Mouse (Mus musculus): ENCODE results near the gene Mrpl48. TPM values are rescaled to one million over a fixed set of nuclear protein-coding genes. Genes with fewer than 3 reads are reported as not detected.

Gene Mrpl48
- polyA plus RNA-seq, 1 experiment from 2014 or later, result 89.5 TPM

DNA sequence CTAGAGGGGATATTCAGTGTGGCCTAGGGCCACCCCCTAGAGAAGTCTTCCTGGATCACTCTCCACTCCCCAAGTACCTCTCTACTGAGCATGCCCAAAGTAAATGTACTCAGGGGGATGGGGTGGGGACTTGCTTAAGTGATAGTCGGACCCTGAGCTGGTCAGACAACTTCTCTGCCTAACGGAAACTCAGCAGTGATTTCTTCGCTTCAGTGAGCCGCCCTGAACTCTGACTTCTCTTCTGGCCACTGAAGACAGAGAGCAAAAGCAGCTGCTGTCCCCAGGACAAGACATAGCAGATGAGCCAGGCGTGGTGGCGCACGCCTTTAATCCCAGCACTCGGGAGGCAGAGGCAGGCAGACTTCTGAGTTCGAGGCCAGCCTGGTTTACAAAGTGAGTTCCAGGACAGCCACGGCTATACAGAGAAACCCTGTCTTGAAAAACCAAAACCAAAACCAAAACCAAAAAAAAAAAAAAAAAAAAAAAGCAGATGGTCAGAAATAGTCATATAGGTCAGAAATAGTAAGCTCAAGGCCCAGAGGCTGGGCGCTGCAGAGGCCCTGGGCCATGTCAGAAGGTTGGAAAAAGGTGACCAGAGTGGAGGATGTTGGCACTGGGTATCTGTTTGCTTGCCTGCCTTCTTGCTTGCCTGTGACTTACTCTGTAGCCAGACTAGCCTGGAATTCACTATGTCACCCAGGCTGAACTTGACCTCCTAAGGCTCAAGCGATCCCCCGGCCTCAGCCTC, 103.2 kb downstream of the Mrpl48 start:
- no peak overlapping the region for H3K4me2 ChIP-seq (replicated peaks)
- H3K27ac ChIP-seq, result no peak overlapping the region
- no peak for DNase-seq (ENCODE audit: low spot score)
- ATAC-seq (ENCODE audit: low FRiP score), result no peak
- H3K9me3 ChIP-seq (ENCODE audit: control insufficient read depth, low read length), result no peaks in the 10 kb centered on the region
- H3K4me3 ChIP-seq (replicated peaks; ENCODE audit: low read length), result no peak overlapping the region
- no peaks in the 10 kb centered on the region for H3K4me1 ChIP-seq (replicated peaks; ENCODE audit: control insufficient read depth, insufficient read depth, low read length)
- H3K9ac ChIP-seq, result no peak overlapping the region
- 87% methylated on average over 13 of the region's 13 CpGs for WGBS
- no peaks in the 10 kb centered on the region for H3K36me3 ChIP-seq (replicated peaks; ENCODE audit: control insufficient read depth, insufficient read depth)
- H3K27me3 ChIP-seq (ENCODE audit: control insufficient read depth, insufficient read depth, low read length), result no peaks in the 10 kb centered on the region

DNA sequence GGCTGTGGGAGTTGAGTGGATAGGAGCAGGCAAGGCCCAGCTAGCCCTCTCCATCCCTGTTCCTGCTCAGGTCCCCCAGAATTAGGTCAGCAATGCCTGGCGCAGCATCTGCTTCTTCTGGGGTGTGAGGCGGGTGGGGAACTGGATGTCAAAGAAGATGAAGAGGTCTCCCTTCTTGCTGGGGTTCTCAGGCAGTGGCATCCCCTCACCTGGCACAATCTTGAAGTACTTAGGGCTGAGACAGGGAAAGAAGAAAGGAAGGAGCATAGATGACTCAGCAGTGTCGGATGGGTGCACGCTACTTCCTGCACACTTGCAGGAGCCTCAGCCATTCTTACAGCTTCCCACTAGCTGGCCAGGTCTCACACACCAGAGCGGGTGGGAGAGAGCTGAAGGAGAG, 105.0 kb downstream of the Mrpl48 start:
- ATAC-seq (ENCODE audit: low FRiP score) (no peak), DNase-seq (ENCODE audit: low spot score) (no peak)
- no peak overlapping the region for H3K4me3 ChIP-seq (replicated peaks; ENCODE audit: low read length)
- no peak overlapping the region for H3K4me2 ChIP-seq (replicated peaks)
- no peaks in the 10 kb centered on the region for H3K27me3 ChIP-seq (ENCODE audit: control insufficient read depth, insufficient read depth, low read length)
- H3K4me1 ChIP-seq (replicated peaks; ENCODE audit: control insufficient read depth, insufficient read depth, low read length), result no peaks in the 10 kb centered on the region
- no peaks in the 10 kb centered on the region for H3K36me3 ChIP-seq (replicated peaks; ENCODE audit: control insufficient read depth, insufficient read depth)
- 88% methylated on average over 5 of the region's 5 CpGs for WGBS
- no peak overlapping the region for H3K27ac ChIP-seq
- H3K9me3 ChIP-seq (ENCODE audit: control insufficient read depth, low read length), result no peaks in the 10 kb centered on the region
- no peak overlapping the region for H3K9ac ChIP-seq

DNA sequence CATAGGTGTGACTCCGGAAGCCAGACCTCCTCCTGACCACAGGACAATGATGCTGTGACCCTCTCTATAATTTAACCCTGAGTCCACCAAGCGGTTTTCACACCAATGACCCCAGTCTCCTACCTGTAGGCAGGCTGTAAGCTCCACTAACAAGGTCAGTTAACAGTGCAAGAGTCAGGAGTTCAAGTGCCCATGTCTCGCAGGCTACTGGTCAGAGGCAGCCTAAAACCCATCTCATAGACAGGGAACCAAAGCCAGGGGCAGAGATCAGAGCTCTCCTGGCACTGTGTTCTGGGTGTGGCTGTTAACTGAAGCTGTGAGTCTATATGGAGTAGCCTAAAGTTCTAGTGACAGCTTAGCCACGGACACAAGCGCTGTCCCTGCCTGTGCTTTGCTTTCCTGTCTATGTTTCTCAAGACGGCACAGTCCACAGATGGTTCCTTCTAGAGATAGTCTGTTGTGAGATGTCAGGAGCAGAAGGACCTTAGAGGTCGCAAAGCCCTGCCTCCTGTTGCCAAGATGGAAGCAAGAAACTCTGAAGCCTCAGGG, 105.7 kb downstream of the Mrpl48 start:
- Histone ChIP-seq H3K4me2 (replicated peaks) (no peak overlapping the region), H3K27ac (no peak overlapping the region), H3K4me3 (replicated peaks; ENCODE audit: low read length) (no peak overlapping the region), H3K36me3 (replicated peaks; ENCODE audit: control insufficient read depth, insufficient read depth) (no peaks in the 10 kb centered on the region), H3K9ac (no peak overlapping the region), H3K9me3 (ENCODE audit: control insufficient read depth, low read length) (no peaks in the 10 kb centered on the region), H3K4me1 (replicated peaks; ENCODE audit: control insufficient read depth, insufficient read depth, low read length) (no peaks in the 10 kb centered on the region), H3K27me3 (ENCODE audit: control insufficient read depth, insufficient read depth, low read length) (no peaks in the 10 kb centered on the region)
- WGBS, result 88% methylated on average over 7 of the region's 7 CpGs
- DNase-seq (ENCODE audit: low spot score) (no peak), ATAC-seq (ENCODE audit: low FRiP score) (no peak)

DNA sequence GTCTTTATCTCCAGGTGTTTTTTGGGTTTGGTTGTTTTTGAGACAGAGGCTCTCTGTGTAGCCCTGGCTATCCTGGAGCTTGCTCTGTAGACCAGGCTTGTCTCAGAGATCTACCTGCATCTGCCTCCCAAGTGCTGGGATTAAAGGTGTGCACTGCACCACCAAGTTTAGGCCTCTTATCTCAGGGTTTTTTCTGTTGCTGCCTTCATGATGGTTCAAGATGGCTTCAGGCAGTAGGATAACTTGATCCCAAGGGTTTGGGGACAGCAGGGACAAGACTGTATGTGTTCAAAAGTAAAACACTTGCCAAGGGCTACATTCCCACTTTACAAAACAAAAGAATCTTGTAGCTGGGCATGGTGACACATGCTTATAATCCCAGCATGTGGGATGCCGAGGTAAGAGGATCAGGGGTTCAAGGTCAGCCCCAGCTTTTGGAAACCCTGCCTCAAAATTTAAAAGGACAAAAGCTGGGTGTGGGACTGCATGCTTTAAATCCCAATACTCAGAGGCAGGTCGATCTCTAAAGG, 106.2 kb downstream of the Mrpl48 start:
- Histone ChIP-seq H3K36me3 (replicated peaks; ENCODE audit: control insufficient read depth, insufficient read depth) (no peaks in the 10 kb centered on the region), H3K4me1 (replicated peaks; ENCODE audit: control insufficient read depth, insufficient read depth, low read length) (no peaks in the 10 kb centered on the region), H3K4me2 (replicated peaks) (no peak overlapping the region), H3K4me3 (replicated peaks; ENCODE audit: low read length) (no peak overlapping the region), H3K9me3 (ENCODE audit: control insufficient read depth, low read length) (no peaks in the 10 kb centered on the region), H3K9ac (no peak overlapping the region), H3K27ac (no peak overlapping the region), H3K27me3 (ENCODE audit: control insufficient read depth, insufficient read depth, low read length) (no peaks in the 10 kb centered on the region)
- 71% methylated on average over 2 of the region's 2 CpGs for WGBS
- DNase-seq (ENCODE audit: low spot score), result no peak
- ATAC-seq (ENCODE audit: low FRiP score), result no peak

DNA sequence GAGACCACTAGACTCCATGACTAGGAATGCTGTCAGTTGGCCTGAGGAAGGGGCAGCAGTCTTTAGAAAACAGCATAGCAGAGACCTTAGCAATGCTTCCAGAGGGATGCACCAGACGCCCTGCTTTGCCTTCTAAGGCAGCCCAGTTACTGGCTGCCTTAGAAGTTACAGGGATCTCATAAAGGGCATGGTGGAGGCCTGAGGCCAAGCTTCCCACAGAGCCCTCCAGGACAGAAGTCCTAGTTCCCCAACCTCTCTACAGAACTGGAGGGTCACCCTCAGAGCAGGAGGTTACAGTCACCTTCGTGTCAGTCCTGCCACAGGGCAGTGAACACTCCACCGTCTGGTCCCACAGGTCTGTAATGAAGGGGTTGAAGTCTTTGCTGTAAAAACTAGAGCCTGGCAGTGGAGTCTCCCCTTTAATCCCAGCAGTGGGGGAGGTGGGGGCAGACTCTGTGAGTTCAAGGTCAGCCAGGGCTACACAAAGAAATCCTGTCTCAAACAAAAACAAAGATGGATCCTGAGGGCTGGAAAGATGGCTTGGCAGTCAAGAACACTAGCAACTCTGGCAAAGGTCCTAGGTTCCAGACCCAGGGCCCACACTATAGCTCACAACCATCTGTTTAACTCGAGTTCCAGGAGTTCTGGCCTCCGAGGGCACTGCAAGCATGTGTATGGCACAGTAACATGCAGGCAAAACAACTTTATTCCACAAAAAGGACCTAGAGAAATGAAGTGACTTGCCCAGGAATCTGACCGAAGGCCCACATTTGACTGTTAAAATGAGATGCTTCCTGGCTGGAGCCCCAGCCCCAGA, 106.9 kb downstream of the Mrpl48 start:
- ATAC-seq (ENCODE audit: low FRiP score), result no peak
- no peak overlapping the region for H3K27ac ChIP-seq
- no peaks in the 10 kb centered on the region for H3K9me3 ChIP-seq (ENCODE audit: control insufficient read depth, low read length)
- H3K4me2 ChIP-seq (replicated peaks), result no peak overlapping the region
- no peak overlapping the region for H3K4me3 ChIP-seq (replicated peaks; ENCODE audit: low read length)
- no peak overlapping the region for H3K9ac ChIP-seq
- no peaks in the 10 kb centered on the region for H3K36me3 ChIP-seq (replicated peaks; ENCODE audit: control insufficient read depth, insufficient read depth)
- DNase-seq (ENCODE audit: low spot score), result no peak
- H3K4me1 ChIP-seq (replicated peaks; ENCODE audit: control insufficient read depth, insufficient read depth, low read length), result peaks cover 2% of the 10 kb centered on the region; the same call in 1 of the 2 replicates
- 82% methylated on average over 6 of the region's 6 CpGs for WGBS
- H3K27me3 ChIP-seq (ENCODE audit: control insufficient read depth, insufficient read depth, low read length), result no peaks in the 10 kb centered on the region

DNA sequence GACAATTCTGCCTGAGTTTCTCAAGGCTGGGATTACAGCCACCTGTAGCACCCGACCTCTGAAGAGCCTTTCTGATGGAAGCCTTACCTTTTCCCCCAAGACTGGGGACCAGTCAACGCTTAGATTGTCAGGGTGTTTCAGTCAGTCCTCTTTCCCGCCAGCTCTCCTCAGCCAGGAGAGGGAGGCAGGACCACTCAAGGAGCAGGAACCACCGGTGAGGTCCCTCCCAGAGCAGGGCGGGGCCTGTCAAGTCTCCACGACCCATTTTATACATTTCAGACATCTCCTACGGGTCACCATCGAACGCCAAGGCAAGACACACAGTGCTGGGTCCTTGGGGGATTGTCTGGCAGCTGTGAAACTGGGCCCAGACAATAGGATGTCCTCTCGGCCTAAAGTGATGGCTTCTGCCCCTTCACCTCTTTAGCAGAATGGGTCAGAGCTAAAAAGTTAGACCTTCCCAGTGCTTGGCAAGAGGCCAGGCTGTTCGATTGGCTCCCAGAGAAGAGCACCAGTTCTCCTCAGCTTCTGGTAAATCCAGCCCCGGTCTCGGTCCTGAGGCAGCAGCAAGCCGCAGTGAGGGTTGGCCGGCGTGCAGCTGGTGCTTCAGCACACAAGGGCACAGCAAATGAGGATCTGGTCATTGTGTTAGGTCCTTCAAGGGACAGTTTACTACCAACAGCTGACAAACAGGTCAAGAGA, 107.7 kb downstream of the Mrpl48 start:
- no peaks in the 10 kb centered on the region for H3K9me3 ChIP-seq (ENCODE audit: control insufficient read depth, low read length)
- H3K36me3 ChIP-seq (replicated peaks; ENCODE audit: control insufficient read depth, insufficient read depth), result no peaks in the 10 kb centered on the region
- H3K4me3 ChIP-seq (replicated peaks; ENCODE audit: low read length), result no peak overlapping the region
- no peak overlapping the region for H3K27ac ChIP-seq
- DNase-seq (ENCODE audit: low spot score), result no peak
- no peaks in the 10 kb centered on the region for H3K27me3 ChIP-seq (ENCODE audit: control insufficient read depth, insufficient read depth, low read length)
- WGBS, result 65% methylated on average over 16 of the region's 16 CpGs
- ATAC-seq (ENCODE audit: low FRiP score), result no peak
- no peak overlapping the region for H3K9ac ChIP-seq
- H3K4me2 ChIP-seq (replicated peaks), result no peak overlapping the region
- peaks cover 10% of the 10 kb centered on the region; the same call in 1 of the 2 replicates for H3K4me1 ChIP-seq (replicated peaks; ENCODE audit: control insufficient read depth, insufficient read depth, low read length)

DNA sequence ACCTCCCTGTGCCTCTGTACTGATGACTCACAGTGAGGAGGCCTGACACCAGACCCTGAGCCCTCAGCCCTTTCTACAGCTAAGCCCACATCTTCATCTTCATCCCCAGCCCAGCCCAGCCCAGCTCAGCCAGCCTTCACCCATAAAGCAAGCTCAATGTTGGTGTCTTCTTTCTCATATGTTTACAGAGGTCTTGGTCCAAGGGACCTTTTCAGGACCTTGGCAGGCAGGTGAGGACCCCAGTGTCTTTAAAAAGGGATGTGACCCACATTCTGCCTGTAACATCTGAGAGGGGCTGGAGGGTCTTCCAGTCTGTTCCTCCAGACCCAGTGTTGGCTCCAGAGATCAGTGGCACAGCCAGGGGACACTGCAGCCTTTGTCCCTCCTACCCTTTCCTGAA, 108.6 kb downstream of the Mrpl48 start:
- no peak overlapping the region for H3K27ac ChIP-seq
- no peaks in the 10 kb centered on the region for H3K9me3 ChIP-seq (ENCODE audit: control insufficient read depth, low read length)
- H3K27me3 ChIP-seq (ENCODE audit: control insufficient read depth, insufficient read depth, low read length), result no peaks in the 10 kb centered on the region
- H3K4me1 ChIP-seq (replicated peaks; ENCODE audit: control insufficient read depth, insufficient read depth, low read length), result peaks cover 19% of the 10 kb centered on the region; the same call in 1 of the 2 replicates
- ATAC-seq (ENCODE audit: low FRiP score) (no peak), DNase-seq (ENCODE audit: low spot score) (no peak)
- H3K4me3 ChIP-seq (replicated peaks; ENCODE audit: low read length), result no peak overlapping the region
- H3K36me3 ChIP-seq (replicated peaks; ENCODE audit: control insufficient read depth, insufficient read depth), result no peaks in the 10 kb centered on the region
- no peak overlapping the region for H3K9ac ChIP-seq
- H3K4me2 ChIP-seq (replicated peaks), result no peak overlapping the region

DNA sequence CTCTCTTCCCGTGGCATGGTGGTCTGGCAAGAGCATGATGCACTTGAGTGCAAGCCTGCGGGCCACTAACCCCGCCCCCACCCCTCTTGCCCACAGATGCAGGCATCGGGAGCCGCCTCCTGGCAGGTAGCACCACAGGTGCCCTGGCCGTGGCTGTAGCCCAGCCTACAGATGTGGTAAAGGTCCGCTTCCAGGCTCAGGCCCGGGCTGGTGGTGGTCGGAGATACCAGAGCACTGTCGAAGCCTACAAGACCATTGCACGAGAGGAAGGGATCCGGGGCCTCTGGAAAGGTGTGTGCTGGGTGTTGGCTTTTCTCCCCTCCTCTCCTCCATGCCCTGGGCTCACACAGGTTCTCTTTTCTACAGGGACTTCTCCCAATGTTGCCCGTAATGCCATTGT, 110.1 kb downstream of the Mrpl48 start:
- Histone ChIP-seq H3K4me3 (replicated peaks; ENCODE audit: low read length) (no peak overlapping the region), H3K27ac (no peak overlapping the region), H3K4me1 (replicated peaks; ENCODE audit: control insufficient read depth, insufficient read depth, low read length) (peaks cover 26% of the 10 kb centered on the region; the same call in 1 of the 2 replicates), H3K9me3 (ENCODE audit: control insufficient read depth, low read length) (no peaks in the 10 kb centered on the region), H3K27me3 (ENCODE audit: control insufficient read depth, insufficient read depth, low read length) (no peaks in the 10 kb centered on the region), H3K4me2 (replicated peaks) (no peak overlapping the region), H3K36me3 (replicated peaks; ENCODE audit: control insufficient read depth, insufficient read depth) (no peaks in the 10 kb centered on the region), H3K9ac (no peak overlapping the region)
- ATAC-seq (ENCODE audit: low FRiP score), result no peak
- 92% methylated on average over 13 of the region's 13 CpGs for WGBS
- no peak for DNase-seq (ENCODE audit: low spot score)

DNA sequence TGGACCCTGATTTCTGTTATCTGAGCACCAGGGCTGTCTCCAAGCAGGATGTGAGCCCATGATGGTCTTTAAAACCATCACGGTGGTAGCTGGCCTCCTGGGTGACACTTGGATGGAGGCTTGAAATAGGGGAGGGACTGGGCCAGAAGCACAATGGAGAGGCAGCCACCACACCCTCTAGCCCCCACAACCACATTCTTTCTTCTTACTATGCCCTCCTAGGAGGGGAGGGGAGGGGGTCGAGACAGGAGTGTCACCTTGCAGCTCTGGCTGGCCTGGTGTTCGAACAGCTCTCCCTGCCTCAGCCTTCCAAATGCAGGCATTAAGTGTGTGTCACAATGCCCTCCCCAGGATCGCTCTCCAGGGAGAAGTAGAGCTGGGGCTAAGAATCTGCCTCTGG, 110.7 kb downstream of the Mrpl48 start:
- H3K27me3 ChIP-seq (ENCODE audit: control insufficient read depth, insufficient read depth, low read length), result no peaks in the 10 kb centered on the region
- no peaks in the 10 kb centered on the region for H3K36me3 ChIP-seq (replicated peaks; ENCODE audit: control insufficient read depth, insufficient read depth)
- 75% methylated on average over 4 of the region's 4 CpGs for WGBS
- no peak overlapping the region for H3K4me2 ChIP-seq (replicated peaks)
- peaks cover 32% of the 10 kb centered on the region; the same call in 1 of the 2 replicates for H3K4me1 ChIP-seq (replicated peaks; ENCODE audit: control insufficient read depth, insufficient read depth, low read length)
- no peak for ATAC-seq (ENCODE audit: low FRiP score)
- H3K4me3 ChIP-seq (replicated peaks; ENCODE audit: low read length), result no peak overlapping the region
- no peak for DNase-seq (ENCODE audit: low spot score)
- no peaks in the 10 kb centered on the region for H3K9me3 ChIP-seq (ENCODE audit: control insufficient read depth, low read length)
- no peak overlapping the region for H3K27ac ChIP-seq
- no peak overlapping the region for H3K9ac ChIP-seq

Data from hindbrain, embryonic 14.5 days (tissue).